Mouse (Mus musculus) gastrocnemius, postnatal 36 days (tissue): ENCODE results near the gene Fut1. TPM values are rescaled to one million over a fixed set of nuclear protein-coding genes. Genes with fewer than 3 reads are reported as not detected.
"Not testable (repeated sequence)": the region's sequence is repeated elsewhere in the genome, so short reads cannot be mapped to it uniquely, and the experiment has no call there.

Experiments used
- DNase-seq, 2 experiments: peaks; one replicate each; pipeline ENCODE4 v3.0.0; 2022
- intact Hi-C: fragments of 180-260 bp; cut with DNase I; formaldehyde crosslinking; loops from one replicate; pipeline ENCODE4 v1.15.1; 2025
- total RNA-seq, 2 experiments: library from RNA; stranded (reverse); gene quantifications; 2 replicates each; pipeline ENCODE4 v1.2.3; 2021

Gene Fut1
- total RNA-seq, 2 experiments from 2014 or later = not detected

DNA sequence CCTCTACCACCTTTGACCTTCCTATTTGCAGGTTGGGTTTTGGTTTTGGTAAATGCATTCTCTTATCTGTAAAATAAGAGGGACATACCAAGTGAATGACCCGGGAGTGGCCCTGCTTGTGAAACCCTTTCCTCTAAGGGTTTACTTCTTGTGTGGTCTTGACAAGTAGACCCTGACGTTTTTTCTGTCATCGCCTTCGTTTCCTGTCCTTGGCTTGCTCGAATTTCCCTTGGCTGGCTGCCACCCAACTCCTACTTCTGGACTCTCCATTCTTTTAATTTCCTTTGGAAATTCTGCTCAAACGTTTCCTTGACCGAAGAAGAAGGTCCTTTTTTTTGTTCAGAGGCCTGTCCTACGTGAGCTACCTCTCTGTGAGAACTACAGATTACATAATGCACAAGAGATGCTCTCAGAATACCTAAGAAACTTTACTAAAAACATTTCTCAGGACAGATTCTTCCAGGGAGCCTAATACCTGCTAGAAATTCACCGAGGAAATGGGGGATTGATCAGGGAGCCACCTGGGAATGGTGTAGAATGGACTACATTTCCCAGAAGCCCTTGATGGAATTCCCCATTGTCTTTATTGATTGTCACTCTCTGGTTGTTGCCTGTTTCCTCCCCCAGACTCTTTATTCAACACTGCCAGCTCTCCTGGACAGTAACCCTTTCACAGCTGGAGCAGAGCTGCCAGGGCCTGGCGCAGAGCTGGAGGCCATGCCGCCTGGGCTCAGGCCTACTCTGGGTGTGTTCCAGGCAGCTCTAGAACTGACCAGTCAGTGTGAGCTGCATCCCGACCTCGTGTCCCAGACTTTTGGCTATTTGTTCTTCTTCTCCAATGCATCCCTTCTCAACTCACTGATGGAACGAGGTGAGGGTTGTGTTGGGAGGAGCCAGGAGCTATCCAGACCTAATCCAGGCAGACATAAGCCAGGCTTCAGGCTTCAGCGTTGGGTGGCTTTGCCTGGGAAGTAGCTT, 18.9 kb downstream of the Fut1 start:
- DNase-seq = no peak
- intact Hi-C loops = no loop called here

GRCm38 (mm10) chr7:45637710-45638109, 20.6 kb downstream of the Fut1 start:
- no peak for DNase-seq
- intact Hi-C loops = no loop called here

GRCm38 (mm10) chr7:45638623-45639401, 21.7 kb downstream of the Fut1 start:
- intact Hi-C loops = no loop called here
- DNase-seq = peak; percentile 88 to 92

- DNase-seq = peak; percentile 57 to 75
These were observed 22.5 kb downstream of the Fut1 start, which contains the start of gene Mamstr for GRCm38 (mm10) chr7:45639561-45640027. Gene Mamstr (plus strand): TSS chr7:45639977.

GRCm38 (mm10) chr7:45640191-45640957, 23.3 kb downstream of the Fut1 start:
- peak in 1 of 2 experiments; percentile 43 for DNase-seq

More at GRCm38 (mm10) chr7:45639561-45640027, 22.5 kb downstream of the Fut1 start, which contains the start of gene Mamstr:
- intact Hi-C loops = no loop called here

DNA sequence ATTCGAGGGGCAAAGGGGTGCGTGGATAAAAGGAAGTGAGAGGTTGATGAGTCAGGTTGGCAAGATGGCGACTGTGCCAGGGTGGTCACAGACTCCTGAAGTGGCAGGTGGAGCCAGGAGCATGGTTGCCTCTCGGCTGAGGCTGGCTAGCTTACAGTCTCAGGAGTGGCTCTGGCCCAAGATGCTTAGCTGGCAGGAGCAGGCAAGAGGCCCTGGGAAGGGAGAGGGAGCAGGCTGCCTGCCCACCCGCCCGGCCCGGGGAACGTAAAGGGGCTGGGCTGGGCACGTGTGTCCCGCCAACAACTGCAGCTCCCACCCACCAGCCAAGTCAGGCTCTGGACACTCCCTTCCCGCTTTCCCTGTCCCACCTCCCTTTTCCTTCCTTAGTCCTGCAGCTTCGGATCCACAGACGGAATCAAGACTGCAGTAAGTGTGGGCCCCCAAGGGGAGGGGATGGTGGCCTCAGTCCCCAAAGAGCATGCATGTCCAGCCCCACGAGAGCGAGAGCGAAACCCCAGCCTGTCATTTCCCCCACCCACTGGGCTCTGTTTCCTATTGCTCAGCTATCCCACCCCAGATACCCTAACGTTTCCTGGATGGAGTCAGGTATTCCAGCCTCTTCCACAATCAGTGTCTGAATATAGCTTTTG, 24.4 kb downstream of the Fut1 start:
- peak; percentile 48 to 60 for DNase-seq
- intact Hi-C loops = no loop called here

More at GRCm38 (mm10) chr7:45640191-45640957, 23.3 kb downstream of the Fut1 start:
- intact Hi-C loops = no loop called here

- intact Hi-C loops = no loop called here
- DNase-seq = no peak
These were observed 25.0 kb downstream of the Fut1 start for GRCm38 (mm10) chr7:45642083-45642482.

GRCm38 (mm10) chr7:45642503-45643255, 25.6 kb downstream of the Fut1 start:
- intact Hi-C loops = no loop called here
- DNase-seq = no peak

GRCm38 (mm10) chr7:45643441-45644178, 26.5 kb downstream of the Fut1 start:
- intact Hi-C loops = no loop called here
- DNase-seq = peak; percentile 88 to 97

GRCm38 (mm10) chr7:45644183-45644582, 27.1 kb downstream of the Fut1 start:
- intact Hi-C loops = no loop called here
- no peak for DNase-seq

DNA sequence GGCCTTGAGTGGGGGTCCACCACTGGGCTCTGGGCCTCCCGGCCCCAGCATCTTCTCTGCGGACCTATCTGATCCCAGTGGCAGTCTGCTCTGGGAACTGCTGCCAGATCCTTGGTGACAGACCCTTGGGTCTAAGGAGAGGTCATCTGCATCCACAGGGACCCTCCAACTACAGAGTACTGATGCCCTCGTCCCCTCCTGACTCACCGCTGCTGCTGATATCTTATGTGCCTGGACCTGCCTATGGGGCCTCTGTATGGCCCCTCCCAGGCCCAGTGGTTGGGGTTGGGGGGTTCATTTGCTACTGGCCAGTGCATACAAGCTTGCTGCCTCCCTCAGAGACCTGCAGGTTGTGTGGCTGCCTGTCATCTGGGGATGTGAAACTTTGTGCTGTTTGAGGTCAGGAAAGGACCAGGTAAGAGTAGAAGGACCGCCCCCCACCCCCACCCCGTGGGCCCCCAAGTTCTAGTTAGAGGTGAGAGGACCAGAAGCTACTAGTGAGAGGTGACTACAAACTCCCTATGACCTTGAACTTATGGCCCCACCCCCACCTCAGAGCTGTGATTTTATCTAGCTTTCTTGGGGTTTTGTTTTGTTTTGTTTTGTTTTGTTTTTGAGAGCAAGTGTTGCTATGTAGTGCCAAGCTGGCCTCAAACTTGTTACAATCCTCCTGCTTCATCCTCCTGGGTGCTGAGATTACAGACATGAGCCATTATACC, 27.9 kb downstream of the Fut1 start:
- DNase-seq = no peak
- intact Hi-C loops = no loop called here

- intact Hi-C loops = no loop called here
These were observed 28.5 kb downstream of the Fut1 start for GRCm38 (mm10) chr7:45645591-45645971.

GRCm38 (mm10) chr7:45646671-45647070, 29.6 kb downstream of the Fut1 start:
- intact Hi-C loops = loop anchor here (2.0 kb wide), 1 partner anchor 36 kb away; no protein-coding TSS in a partner anchor
- no peak for DNase-seq

More at GRCm38 (mm10) chr7:45645591-45645971, 28.5 kb downstream of the Fut1 start:
- no peak for DNase-seq

DNA sequence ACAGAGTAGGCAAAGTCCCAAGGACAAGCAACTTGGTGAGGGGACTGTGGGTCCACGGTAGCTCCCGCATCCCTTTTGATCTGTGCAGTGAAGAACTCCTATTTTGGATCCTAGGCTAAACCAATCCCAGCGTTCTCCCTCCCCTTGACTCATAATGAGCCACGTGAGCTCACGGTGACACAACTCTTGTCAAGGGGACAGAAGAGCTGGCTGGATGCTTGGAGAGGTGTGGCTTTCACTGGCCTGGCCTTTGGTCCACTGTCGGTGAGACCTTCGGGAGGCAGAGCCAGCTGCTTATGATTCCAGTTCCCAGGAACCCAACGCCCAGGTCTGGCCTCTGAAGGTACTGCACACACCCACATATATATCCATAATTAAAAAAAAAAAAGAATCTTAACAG, 32.3 kb downstream of the Fut1 start:
- DNase-seq = peak in 1 of 2 experiments; percentile 48
- intact Hi-C loops = no loop called here

DNA sequence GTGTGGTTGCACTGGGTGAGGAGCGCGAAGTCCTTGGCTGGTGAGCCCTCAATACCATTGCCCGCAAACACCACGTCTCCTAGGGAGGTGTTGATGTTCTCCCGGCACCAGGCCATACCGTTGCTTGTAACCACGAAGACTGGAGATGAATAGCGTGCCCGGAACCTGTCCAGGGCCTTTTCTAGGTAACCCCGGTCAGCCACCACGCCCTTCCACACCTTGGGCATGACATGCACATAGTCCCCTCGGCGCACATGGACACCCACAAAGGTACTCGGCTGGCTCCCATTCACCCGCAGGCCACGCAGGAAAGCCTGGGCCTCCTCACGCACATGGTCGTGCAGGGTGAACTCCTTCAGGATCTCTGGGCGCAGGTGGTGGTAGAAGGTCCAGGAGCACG, 33.4 kb downstream of the Fut1 start:
- intact Hi-C loops, DNase-seq: not testable (repeated sequence)

DNA sequence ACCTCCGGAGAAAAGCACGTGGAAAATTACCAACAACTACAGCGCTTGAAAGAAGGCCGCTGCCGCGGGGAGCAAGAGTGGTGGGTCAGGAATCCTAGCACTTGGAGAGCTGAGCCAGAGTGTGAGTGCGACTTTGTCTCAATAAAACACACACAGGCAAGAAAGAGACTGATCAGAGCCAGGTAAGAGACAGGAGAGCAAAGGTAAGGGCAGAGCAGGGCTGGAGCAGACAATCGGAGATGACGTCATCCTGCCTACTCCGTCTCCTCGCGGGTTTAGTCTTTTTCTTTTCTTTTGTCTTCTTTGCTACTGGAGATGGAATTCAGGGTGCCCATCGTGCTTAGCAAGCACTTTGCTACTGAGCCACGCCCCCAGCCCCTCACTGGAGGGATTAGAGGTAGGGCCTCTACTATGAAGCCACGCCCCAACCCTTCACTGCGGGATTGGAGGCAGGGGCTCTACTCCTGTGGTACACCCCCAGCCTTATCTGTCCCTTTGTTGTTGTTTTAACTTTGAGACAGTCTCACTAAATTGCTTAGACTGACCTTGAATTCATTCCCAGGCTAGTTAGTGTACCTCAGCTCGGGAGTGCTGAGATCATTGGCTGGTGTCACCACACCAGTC, 37.4 kb downstream of the Fut1 start:
- no peak for DNase-seq
- intact Hi-C loops = loop anchor here (5.0 kb wide), 1 partner anchor 38 kb away; the partner anchor contains the start of gene Sec1
